Mouse (Mus musculus): ENCODE measurements around the gene Ap3s2.

DNA sequence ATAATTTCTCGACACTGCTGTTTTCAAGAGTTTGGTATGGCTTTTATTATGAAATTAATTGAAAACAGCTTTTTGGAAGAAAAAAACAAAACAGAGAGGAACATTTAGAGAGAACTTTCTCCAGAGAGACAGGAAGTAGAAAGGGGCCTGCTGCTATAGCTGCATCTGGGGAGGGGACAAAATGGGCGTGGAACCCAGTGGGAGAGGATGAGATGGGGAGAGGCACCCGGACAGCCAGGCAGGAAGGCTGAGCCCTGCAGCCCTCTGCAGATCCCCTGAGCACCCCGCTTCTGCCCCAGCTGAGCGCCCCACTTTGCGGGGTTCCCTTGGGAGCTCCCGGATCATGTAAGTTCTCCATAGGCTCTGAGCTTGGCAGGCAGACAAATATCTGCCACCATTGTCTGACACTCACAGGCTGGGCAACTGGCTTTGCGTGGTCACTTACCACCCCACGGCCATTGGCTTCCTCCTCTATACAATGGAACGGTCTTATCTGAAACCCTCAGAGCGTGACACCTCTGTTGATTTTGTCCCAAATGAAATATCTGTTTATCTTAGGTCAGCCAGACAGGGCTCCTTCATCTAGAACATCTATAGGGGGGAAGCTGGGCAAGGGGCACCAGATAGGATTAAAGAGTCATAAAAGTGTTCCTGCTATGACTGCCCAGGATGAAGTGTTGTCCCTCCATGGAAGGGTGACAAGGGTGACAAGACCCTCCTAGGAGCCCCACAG is 62.1 kb downstream of the Ap3s2 start:
- TF ChIP-seq CTCF (IDR thresholded peaks at IDR 0.05) (no peak), EP300 (IDR thresholded peaks at IDR 0.05) (no peak)

Data from lung, postnatal 0 days (tissue).